Mouse (Mus musculus): ENCODE measurements around the gene Depp1.

The Depp1 gene

GRCm38 (mm10) chr6:116679563-116680288 lies 29.3 kb downstream of the Depp1 start:
- in situ Hi-C loops (cut with MboI, MseI) = loop anchor here (10.0 kb wide), 1 partner anchor 1255 kb away; the partner anchor contains the start of gene Fxyd4

GRCm38 (mm10) chr6:116682317-116682716 lies 31.9 kb downstream of the Depp1 start:
- in situ Hi-C loops (cut with MboI, MseI) = no loop called here

- in situ Hi-C loops (cut with MboI, MseI) = no loop called here
Observed at GRCm38 (mm10) chr6:116693639-116694038, 43.2 kb downstream of the Depp1 start.

- in situ Hi-C loops (cut with MboI, MseI) = no loop called here
Observed at GRCm38 (mm10) chr6:116694346-116694745, 43.9 kb downstream of the Depp1 start.

- in situ Hi-C loops (cut with MboI, MseI) = no loop called here
Observed at GRCm38 (mm10) chr6:116697413-116697812, 47.0 kb downstream of the Depp1 start.

- in situ Hi-C loops (cut with MboI, MseI) = no loop called here
Observed at GRCm38 (mm10) chr6:116697896-116698425, 47.6 kb downstream of the Depp1 start.

- in situ Hi-C loops (cut with MboI, MseI) = no loop called here
Observed at GRCm38 (mm10) chr6:116700821-116701220, 50.4 kb downstream of the Depp1 start.
